Mouse (Mus musculus) heart, postnatal 0 days (tissue): ENCODE results near the gene Cadps. TPM values are rescaled to one million over a fixed set of nuclear protein-coding genes. Genes with fewer than 3 reads are reported as not detected.

Experiments
- ATAC-seq: fragments of 200-750 bp; cut with Nextera tagmentation; 2 replicates; pipeline ENCODE4 v1.8.0; 2017; ENCODE audit warnings: low read depth, moderate number of reproducible peaks, moderate library complexity; ENCODE audit not compliant: insufficient read depth
- DNase-seq: peaks from one replicate; pipeline ENCODE4 v3.0.0-alpha.2; 2016; ENCODE audit warnings: low spot score
- H3K27ac ChIP-seq: fragments of 300-500 bp; sonication (generic); 2 replicates; pipeline ENCODE4 v1.5.1; 2014; ENCODE audit warnings: low read depth, mild to moderate bottlenecking
- H3K27me3 ChIP-seq: fragments of 300-500 bp; sonication (generic); 2 replicates; pipeline ENCODE4 v1.6.1; 2014; ENCODE audit warnings: low read length, mixed read lengths; ENCODE audit not compliant: control insufficient read depth, insufficient read depth
- H3K36me3 ChIP-seq: fragments of 300-500 bp; sonication (generic); replicated peaks from 2 replicates; pipeline ENCODE4 v1.6.1; 2014; ENCODE audit warnings: low read length, mixed read lengths; ENCODE audit not compliant: control insufficient read depth, insufficient read depth
- H3K4me1 ChIP-seq: fragments of 300-500 bp; sonication (generic); 2 replicates; pipeline ENCODE4 v1.6.1; 2014; ENCODE audit warnings: antibody characterized with exemption; ENCODE audit not compliant: control insufficient read depth, insufficient read depth
- H3K4me2 ChIP-seq: fragments of 300-500 bp; sonication (generic); 2 replicates; pipeline ENCODE4 v1.6.1; 2014; ENCODE audit warnings: low read depth, mild to moderate bottlenecking, low read length, moderate library complexity
- H3K4me3 ChIP-seq: fragments of 300-500 bp; sonication (generic); 2 replicates; pipeline ENCODE4 v1.5.1; 2014; ENCODE audit warnings: low read depth, low read length
- H3K9ac ChIP-seq: fragments of 300-500 bp; sonication (generic); replicated peaks from 2 replicates; pipeline ENCODE4 v1.6.1; 2014; ENCODE audit warnings: low read depth, low read length, mixed read lengths
- H3K9me3 ChIP-seq: fragments of 300-500 bp; sonication (generic); replicated peaks from 2 replicates; pipeline ENCODE4 v1.6.1; 2016; ENCODE audit warnings: low read length; ENCODE audit not compliant: control insufficient read depth
- CTCF ChIP-seq: IDR thresholded peaks from 2 replicates; pipeline ENCODE4 v1.5.1; 2016; ENCODE audit warnings: antibody characterized with exemption, control low read depth, low read depth
- EP300 ChIP-seq: IDR thresholded peaks from 2 replicates; pipeline ENCODE4 v1.6.1; 2016; ENCODE audit warnings: antibody characterized with exemption, low read depth
- WGBS: fragments of 180-500 bp; shearing (Covaris S2); extraction: QIAGEN DNeasy Blood & Tissue Kit; methylation state at CpG from one replicate; pipeline ENCODE4 v1.1.7; 2014; 5-methylcytosine and 5-hydroxymethylcytosine counted together
- polyA plus RNA-seq: library from polyadenylated mRNA; unstranded; fragments of >200 nt; fragmentation: Nextera tagmentation; extraction: Ambion mirVana; gene quantifications from 2 replicates; pipeline ENCODE4 v1.2.1, GENCODE M21; 2015
- total RNA-seq: library from RNA; depleted of rRNA; stranded (reverse); fragments of >200 nt; gene quantifications from 2 replicates; pipeline ENCODE4 v1.2.3, GENCODE M21; 2014; ENCODE audit warnings: low replicate concordance

The Cadps gene
- total and polyA plus RNA-seq, 2 experiments from 2014 or later, result 0.03 to 5.2 TPM

- no peaks in the 10 kb centered on the region for H3K9me3 ChIP-seq
- no peak overlapping the region for H3K27ac ChIP-seq
- TF ChIP-seq EP300, result no peak
- TF ChIP-seq CTCF, result peak; percentile 78
- ATAC-seq (peak; percentile 47), DNase-seq (peak; percentile 73)
- 11% methylated on average over 11 of the region's 11 CpGs for WGBS
- 0 out of 2 replicates have a peak, but pooled peaks cover 3% of the 10 kb centered on the region for H3K27me3 ChIP-seq
- no peak overlapping the region for H3K9ac ChIP-seq
- H3K4me1 ChIP-seq, result no peaks in the 10 kb centered on the region
- H3K4me2 ChIP-seq, result no peak overlapping the region
- H3K4me3 ChIP-seq, result no peak overlapping the region
- no peaks in the 10 kb centered on the region for H3K36me3 ChIP-seq
These were observed 292.8 kb downstream of the Cadps start for GRCm38 (mm10) chr14:12529961-12530542.

DNA sequence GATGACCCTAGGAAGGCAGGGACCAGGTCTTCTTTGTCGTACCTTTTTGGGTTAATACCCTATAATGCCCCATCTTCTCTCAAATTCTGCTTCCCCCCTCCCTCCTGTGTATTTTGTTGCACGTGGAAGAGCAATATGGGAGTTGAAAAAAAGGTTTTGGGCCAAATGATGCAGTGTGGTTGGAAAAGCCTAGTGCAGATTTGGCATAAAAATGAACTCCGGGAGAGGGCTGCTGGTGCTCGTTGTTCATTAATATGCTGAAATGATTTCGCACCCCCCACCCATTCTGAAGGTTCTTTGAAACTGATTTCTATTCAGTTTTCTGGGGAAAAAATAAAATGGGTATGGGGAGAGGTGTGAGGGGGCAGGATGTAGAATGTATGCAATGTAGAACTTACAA, 295.6 kb downstream of the Cadps start:
- Histone ChIP-seq H3K4me2 (no peak overlapping the region), H3K27me3 (0 out of 2 replicates have a peak, but pooled peaks cover 3% of the 10 kb centered on the region), H3K4me3 (no peak overlapping the region), H3K36me3 (no peaks in the 10 kb centered on the region), H3K27ac (no peak overlapping the region), H3K9me3 (no peaks in the 10 kb centered on the region), H3K9ac (no peak overlapping the region), H3K4me1 (no peaks in the 10 kb centered on the region)
- ATAC-seq (no peak), DNase-seq (no peak)
- WGBS, result 65% methylated on average over 5 of the region's 5 CpGs
- no peak for TF ChIP-seq EP300

DNA sequence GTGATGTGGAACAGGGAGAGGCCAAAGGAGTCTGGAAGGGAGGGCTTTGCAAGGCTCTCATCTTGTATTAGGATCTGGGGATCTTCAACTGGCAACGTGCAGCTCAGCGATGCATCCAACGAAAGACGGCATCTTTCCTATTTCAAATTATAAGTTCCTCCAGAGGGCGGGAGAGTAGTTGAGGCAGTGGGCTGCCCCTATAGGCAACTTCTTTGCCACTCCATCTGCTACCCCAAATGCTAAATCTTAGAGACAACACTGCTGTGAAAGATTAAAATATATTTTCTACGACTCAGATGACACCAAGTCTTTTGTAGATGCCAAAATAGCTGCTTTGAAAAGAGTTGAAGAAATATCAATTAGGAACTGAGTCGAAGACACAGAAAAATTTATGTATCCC, 315.9 kb downstream of the Cadps start:
- TF ChIP-seq CTCF (no peak), EP300 (no peak)
- H3K4me3 ChIP-seq, result no peak overlapping the region
- H3K9me3 ChIP-seq, result no peaks in the 10 kb centered on the region
- H3K9ac ChIP-seq, result no peak overlapping the region
- H3K27ac ChIP-seq, result no peak overlapping the region
- ATAC-seq (no peak), DNase-seq (no peak)
- H3K36me3 ChIP-seq, result no peaks in the 10 kb centered on the region
- no peaks in the 10 kb centered on the region for H3K4me1 ChIP-seq
- H3K27me3 ChIP-seq, result no peaks in the 10 kb centered on the region
- WGBS, result 83% methylated on average over 7 of the region's 7 CpGs
- no peak overlapping the region for H3K4me2 ChIP-seq

DNA sequence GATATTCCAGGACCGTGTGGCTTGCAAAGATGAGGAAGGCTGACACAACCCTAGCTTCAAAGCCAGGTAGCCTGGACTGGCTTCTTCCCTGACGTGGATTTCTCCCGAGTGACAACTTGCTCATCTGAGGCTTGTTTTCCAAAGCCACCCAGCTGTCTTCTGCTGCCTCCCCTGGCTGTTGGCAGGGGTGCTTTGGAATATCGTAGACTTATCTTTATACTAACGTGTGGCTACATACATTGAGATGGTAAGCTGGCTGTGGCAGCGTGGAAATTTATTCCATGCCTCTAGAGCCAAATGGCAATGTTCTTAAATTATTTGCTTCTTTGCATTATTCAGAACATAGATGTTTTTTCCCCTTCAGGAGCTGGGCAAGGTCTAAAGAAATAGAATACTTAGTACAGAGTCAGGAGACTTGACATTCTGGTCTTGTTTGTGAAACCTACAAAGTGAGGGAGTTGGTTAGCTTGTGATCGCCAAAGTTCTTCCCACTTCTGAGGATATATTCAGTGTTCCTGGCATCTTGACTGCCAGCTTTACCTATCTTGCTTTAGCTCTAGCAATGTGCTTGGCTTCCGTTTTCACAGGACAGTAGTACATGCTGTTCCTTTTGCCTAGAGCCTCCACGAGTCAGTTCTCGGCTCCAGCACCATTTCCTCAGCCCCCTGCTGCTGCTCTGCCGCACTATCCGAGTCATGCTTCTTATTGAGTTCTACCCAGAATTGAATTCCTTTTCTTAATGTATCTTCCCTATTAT, 318.5 kb downstream of the Cadps start:
- TF ChIP-seq EP300 (no peak), CTCF (no peak)
- no peak for ATAC-seq
- Histone ChIP-seq H3K9ac (no peak overlapping the region), H3K27me3 (no peaks in the 10 kb centered on the region), H3K36me3 (no peaks in the 10 kb centered on the region), H3K27ac (no peak overlapping the region), H3K9me3 (no peaks in the 10 kb centered on the region), H3K4me1 (no peaks in the 10 kb centered on the region), H3K4me2 (no peak overlapping the region), H3K4me3 (no peak overlapping the region)
- DNase-seq, result no peak
- 72% methylated on average over 12 of the region's 12 CpGs for WGBS

DNA sequence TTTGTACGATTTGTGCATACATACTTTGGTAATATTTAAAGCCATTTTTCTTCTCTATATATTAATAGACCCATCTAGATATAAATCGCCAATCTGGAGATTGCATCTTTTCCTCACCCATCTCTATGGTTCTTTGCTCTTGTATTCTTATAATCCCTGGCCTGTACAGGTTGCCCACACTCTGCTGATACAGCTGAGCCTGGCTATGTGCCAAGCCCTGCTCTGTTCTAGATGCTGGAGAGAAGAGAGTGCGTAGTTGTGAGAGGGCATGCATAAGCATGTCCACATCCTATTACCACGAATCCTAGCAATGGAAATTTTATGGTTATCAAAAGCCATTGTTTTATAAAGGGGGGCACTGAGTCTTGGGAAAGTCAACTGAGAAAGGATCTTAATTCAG, 360.7 kb downstream of the Cadps start:
- no peak for ATAC-seq
- no peak overlapping the region for H3K4me3 ChIP-seq
- no peaks in the 10 kb centered on the region for H3K36me3 ChIP-seq
- no peaks in the 10 kb centered on the region for H3K9me3 ChIP-seq
- H3K27me3 ChIP-seq, result no peaks in the 10 kb centered on the region
- no peak overlapping the region for H3K4me2 ChIP-seq
- H3K27ac ChIP-seq, result no peak overlapping the region
- no peak overlapping the region for H3K9ac ChIP-seq
- no peak for DNase-seq
- H3K4me1 ChIP-seq, result no peaks in the 10 kb centered on the region
- WGBS, result 67% methylated on average over 4 of the region's 4 CpGs
- TF ChIP-seq EP300 (no peak), CTCF (no peak)
